Mouse (Mus musculus) lung, postnatal 0 days (tissue): ENCODE measurements at regions not wholly inside any gene's neighbourhood (a gene's known extent, or its start where the extent isn't known, plus 50 kb on each side); places are given as distances from the start of the nearest gene placed in this dataset.

Experiments
- CTCF ChIP-seq: IDR thresholded peaks from 2 replicates; pipeline ENCODE4 v1.5.1; 2016; ENCODE audit warnings: antibody characterized with exemption, mild to moderate bottlenecking
- EP300 ChIP-seq: IDR thresholded peaks from 2 replicates; pipeline ENCODE4 v1.6.1; 2016; ENCODE audit warnings: antibody characterized with exemption, mild to moderate bottlenecking, control low read depth

GRCm38 (mm10) chr5:51169828-51170227 lies 397.7 kb downstream of the Ppargc1a start:
- TF ChIP-seq CTCF (no peak), EP300 (no peak)
